Mouse (Mus musculus): ENCODE measurements around the gene Ubqln4. TPM values are rescaled to one million over a fixed set of nuclear protein-coding genes. Genes with fewer than 3 reads are reported as not detected.
"Not testable (repeated sequence)": the region's sequence is repeated elsewhere in the genome, so short reads cannot be mapped to it uniquely, and the experiment has no call there.

Gene Ubqln4
- polyA plus RNA-seq, 1 experiment from 2014 or later = 38.4 TPM

DNA sequence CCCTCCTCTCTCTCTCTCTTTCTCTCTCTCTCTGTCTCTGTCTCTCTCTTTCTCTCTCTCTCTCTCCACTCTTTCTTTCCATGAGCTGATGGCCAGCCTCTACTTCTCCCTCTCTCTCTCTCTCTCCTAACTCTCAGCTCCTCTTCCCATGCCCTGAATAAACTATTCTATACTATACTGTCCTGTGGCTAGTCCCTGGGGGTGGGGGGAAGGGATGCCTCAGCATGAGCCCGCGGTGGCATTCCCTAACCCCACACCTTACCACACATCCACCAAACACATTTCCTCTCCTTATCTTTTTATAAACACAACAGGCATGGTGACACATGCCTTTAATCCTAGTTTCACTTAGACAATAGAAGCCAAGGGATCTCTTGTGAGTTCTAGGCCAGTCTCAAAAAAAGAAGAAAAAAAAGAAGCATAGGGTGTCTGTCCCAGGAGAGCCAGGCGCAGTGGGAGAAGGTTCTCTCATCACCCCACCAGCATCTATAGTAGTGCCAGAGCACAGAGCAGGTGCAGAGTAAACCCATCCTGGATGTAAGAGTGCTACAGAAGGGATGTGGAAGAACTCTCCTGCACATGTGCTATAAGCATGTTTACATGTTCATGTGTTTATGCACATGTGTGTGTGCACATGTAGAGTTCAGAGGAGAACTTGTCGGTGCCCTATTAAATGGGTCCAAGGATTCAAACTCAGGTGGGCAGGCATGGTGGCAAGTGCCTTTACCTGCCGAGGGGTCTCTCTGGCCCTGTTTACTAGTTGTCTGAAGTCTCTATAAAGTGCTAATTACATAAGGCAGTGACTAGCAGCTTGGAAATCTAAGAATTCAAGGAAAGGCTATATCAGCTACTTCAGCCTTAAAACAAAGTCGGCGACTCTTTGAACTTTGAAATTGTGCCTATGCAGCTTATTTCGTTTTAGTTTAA lies 25.2 kb downstream of the Ubqln4 start:
- no peak overlapping the region for H3K27ac ChIP-seq (replicated peaks)
- 53% methylated on average over 8 of the region's 8 CpGs for WGBS
- H3K36me3 ChIP-seq = peaks cover 27% of the 10 kb centered on the region
- H3K9me3 ChIP-seq = no peaks in the 10 kb centered on the region
- peak overlapping the region; percentile 67 for H3K4me2 ChIP-seq
- peak; percentile 60 for ATAC-seq (ENCODE audit: low read depth)
- H3K9ac ChIP-seq = peak overlapping the region; percentile 90; the same call in 1 of the 2 replicates
- H3K4me1 ChIP-seq (replicated peaks) = peaks cover 17% of the 10 kb centered on the region
- peak overlapping the region; percentile 83 for H3K4me3 ChIP-seq
- H3K27me3 ChIP-seq = no peaks in the 10 kb centered on the region

DNA sequence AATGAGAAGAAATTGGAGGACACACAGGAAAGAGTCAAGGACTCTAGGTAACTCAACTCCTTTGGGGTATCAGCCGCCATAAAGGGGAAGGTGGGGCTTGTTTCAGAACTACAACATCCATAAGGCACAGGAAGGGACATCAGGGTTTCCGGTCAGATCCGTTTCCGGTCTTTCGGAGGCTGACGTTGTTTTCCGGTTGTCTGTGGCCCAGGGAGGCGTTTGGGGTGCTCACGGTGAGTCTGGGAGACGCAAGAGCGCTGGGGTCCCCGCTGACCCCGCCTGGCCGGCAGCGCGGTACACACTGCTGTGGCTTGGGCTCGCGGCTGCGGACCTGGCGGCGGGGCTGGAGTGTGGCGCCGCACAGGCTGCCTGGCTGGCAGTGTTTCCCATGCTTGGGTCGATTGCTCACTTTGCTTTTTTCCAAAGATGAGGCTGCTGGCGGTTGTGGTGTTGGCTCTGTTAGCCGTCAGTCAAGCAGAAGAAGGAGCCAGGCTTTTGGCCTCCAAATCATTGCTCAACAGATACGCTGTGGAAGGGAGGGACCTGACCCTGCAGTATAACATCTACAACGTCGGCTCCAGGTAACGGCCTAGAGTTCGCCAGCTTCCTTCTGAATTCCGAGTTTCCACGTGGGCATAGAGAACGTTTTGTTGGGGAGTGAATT lies 26.0 kb downstream of the Ubqln4 start:
- H3K9ac ChIP-seq = peak overlapping the region; percentile 90
- H3K4me1 ChIP-seq (replicated peaks) = peaks cover 17% of the 10 kb centered on the region
- H3K27ac ChIP-seq (replicated peaks) = no peak overlapping the region; the same call in 1 of the 2 replicates
- peak; percentile 91 for ATAC-seq (ENCODE audit: low read depth)
- no peaks in the 10 kb centered on the region for H3K27me3 ChIP-seq
- WGBS = under 1% methylated on average over 34 of the region's 34 CpGs
- H3K9me3 ChIP-seq = no peaks in the 10 kb centered on the region
- peaks cover 35% of the 10 kb centered on the region for H3K36me3 ChIP-seq
- peak overlapping the region; percentile 67 for H3K4me2 ChIP-seq
- peak overlapping the region; percentile 83 for H3K4me3 ChIP-seq

GRCm38 (mm10) chr3:88585769-88586168 lies 32.2 kb downstream of the Ubqln4 start:
- 95% methylated on average over 6 of the region's 6 CpGs for WGBS
- no peak for ATAC-seq (ENCODE audit: low read depth)
- peaks cover 4% of the 10 kb centered on the region for H3K4me1 ChIP-seq (replicated peaks)
- peaks cover 72% of the 10 kb centered on the region for H3K36me3 ChIP-seq
- no peak overlapping the region for H3K4me2 ChIP-seq
- no peak overlapping the region for H3K4me3 ChIP-seq
- no peak overlapping the region for H3K9ac ChIP-seq
- no peaks in the 10 kb centered on the region for H3K9me3 ChIP-seq
- H3K27ac ChIP-seq (replicated peaks) = no peak overlapping the region
- no peaks in the 10 kb centered on the region for H3K27me3 ChIP-seq

GRCm38 (mm10) chr3:88586640-88587039 lies 33.1 kb downstream of the Ubqln4 start:
- Histone ChIP-seq H3K4me3 (no peak overlapping the region), H3K4me1 (replicated peaks) (no peaks in the 10 kb centered on the region), H3K9ac (no peak overlapping the region), H3K4me2 (no peak overlapping the region), H3K27ac (replicated peaks) (no peak overlapping the region), H3K36me3 (peaks cover 66% of the 10 kb centered on the region), H3K9me3 (no peaks in the 10 kb centered on the region), H3K27me3 (no peaks in the 10 kb centered on the region)
- 94% methylated on average over 5 of the region's 5 CpGs for WGBS
- ATAC-seq (ENCODE audit: low read depth) = no peak

DNA sequence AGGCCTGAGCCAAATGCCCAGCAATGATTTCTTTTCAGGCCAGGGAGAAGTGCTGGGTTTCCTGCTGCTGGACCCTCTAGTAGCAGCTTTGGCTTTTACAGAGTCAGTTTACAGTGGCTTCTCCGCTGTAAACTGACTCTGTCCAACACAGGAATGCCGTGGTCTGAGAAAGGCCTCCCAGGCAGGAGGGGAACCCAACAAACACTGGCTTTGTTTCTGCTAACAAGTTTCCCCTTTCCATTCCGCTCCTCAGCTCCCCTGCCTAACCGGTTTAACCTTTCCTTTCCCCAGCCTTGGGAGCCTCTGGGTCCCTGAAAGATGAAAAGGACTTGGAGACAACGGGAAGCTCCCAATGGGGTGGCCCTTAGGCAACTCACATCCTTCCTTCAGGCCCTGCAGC lies 36.7 kb downstream of the Ubqln4 start:
- H3K27me3 ChIP-seq = no peaks in the 10 kb centered on the region
- ATAC-seq (ENCODE audit: low read depth) = no peak
- peak overlapping the region; percentile 26; the same call in 1 of the 2 replicates for H3K9ac ChIP-seq
- peak overlapping the region; percentile 28; the same call in 1 of the 2 replicates for H3K27ac ChIP-seq (replicated peaks)
- no peak overlapping the region for H3K4me3 ChIP-seq
- peaks cover 36% of the 10 kb centered on the region for H3K36me3 ChIP-seq
- H3K9me3 ChIP-seq = no peaks in the 10 kb centered on the region
- H3K4me2 ChIP-seq = no peak overlapping the region
- peaks cover 7% of the 10 kb centered on the region for H3K4me1 ChIP-seq (replicated peaks)
- WGBS = 27% methylated on average over 5 of the region's 5 CpGs

GRCm38 (mm10) chr3:88591044-88591443 lies 37.5 kb downstream of the Ubqln4 start:
- 70% methylated on average over 3 of the region's 3 CpGs for WGBS
- H3K4me1 ChIP-seq (replicated peaks) = peaks cover 7% of the 10 kb centered on the region
- ATAC-seq (ENCODE audit: low read depth) = no peak
- H3K27ac ChIP-seq (replicated peaks) = no peak overlapping the region
- no peak overlapping the region for H3K4me2 ChIP-seq
- H3K9me3 ChIP-seq = no peaks in the 10 kb centered on the region
- peaks cover 29% of the 10 kb centered on the region for H3K36me3 ChIP-seq
- H3K27me3 ChIP-seq = no peaks in the 10 kb centered on the region
- H3K4me3 ChIP-seq = no peak overlapping the region
- no peak overlapping the region for H3K9ac ChIP-seq

- peaks cover 18% of the 10 kb centered on the region for H3K36me3 ChIP-seq
- H3K9me3 ChIP-seq = no peaks in the 10 kb centered on the region
- ATAC-seq (ENCODE audit: low read depth) = peak; percentile 61
- peak overlapping the region; percentile 31; the same call in 1 of the 2 replicates for H3K9ac ChIP-seq
- no peak overlapping the region for H3K27ac ChIP-seq (replicated peaks)
- H3K4me3 ChIP-seq = no peak overlapping the region
- 33% methylated on average over 9 of the region's 9 CpGs for WGBS
- peaks cover 7% of the 10 kb centered on the region for H3K4me1 ChIP-seq (replicated peaks)
- 0 out of 2 replicates have a peak overlapping the region, but pooled peaks have one; percentile 3 for H3K4me2 ChIP-seq
- H3K27me3 ChIP-seq = no peaks in the 10 kb centered on the region
These were observed 38.6 kb downstream of the Ubqln4 start for GRCm38 (mm10) chr3:88591950-88592731.

- no peak for ATAC-seq (ENCODE audit: low read depth)
- H3K4me2 ChIP-seq = no peak overlapping the region
- H3K9ac ChIP-seq = no peak overlapping the region
- H3K27me3 ChIP-seq = no peaks in the 10 kb centered on the region
- H3K4me1 ChIP-seq (replicated peaks) = peaks cover 7% of the 10 kb centered on the region
- peaks cover 9% of the 10 kb centered on the region for H3K36me3 ChIP-seq
- no peak overlapping the region for H3K27ac ChIP-seq (replicated peaks)
- H3K4me3 ChIP-seq = no peak overlapping the region
- no peaks in the 10 kb centered on the region for H3K9me3 ChIP-seq
- 73% methylated on average over 10 of the region's 10 CpGs for WGBS
These were observed 39.5 kb downstream of the Ubqln4 start for GRCm38 (mm10) chr3:88592942-88593576.

DNA sequence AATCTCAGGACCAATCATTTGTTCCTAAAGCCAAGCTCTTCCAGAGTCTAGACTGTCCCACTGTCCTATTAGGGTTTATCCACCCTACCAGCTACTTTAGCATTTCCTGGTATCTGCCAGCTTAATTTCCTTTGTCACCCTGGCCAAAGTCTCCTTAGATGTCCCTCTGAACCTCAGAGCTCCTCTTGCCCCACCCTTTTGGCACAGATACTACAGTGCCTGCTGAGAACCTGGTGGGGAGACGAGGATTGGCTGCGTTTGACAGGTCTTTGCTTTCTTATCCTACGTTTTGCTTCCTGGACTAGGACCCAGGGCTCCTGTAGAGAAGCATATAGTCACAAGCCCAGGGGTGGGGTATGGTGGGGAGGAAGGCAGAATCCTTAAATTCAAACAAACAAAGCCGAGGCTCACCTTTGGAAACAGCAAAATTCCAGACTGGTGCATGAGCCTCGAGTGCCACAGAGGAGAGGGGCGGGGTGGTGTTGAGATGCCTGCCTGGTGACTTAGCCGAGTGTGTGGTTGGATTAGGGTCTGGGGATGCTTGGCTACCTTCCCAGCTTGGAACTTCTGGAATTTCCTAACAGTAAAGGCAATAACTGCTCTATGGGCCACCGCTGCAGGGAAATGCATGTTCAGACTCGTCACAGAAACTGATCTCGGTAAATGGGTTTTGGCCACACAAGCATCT lies 40.5 kb downstream of the Ubqln4 start:
- no peaks in the 10 kb centered on the region for H3K27me3 ChIP-seq
- no peaks in the 10 kb centered on the region for H3K9me3 ChIP-seq
- H3K4me3 ChIP-seq = no peak overlapping the region
- H3K4me2 ChIP-seq = no peak overlapping the region
- H3K36me3 ChIP-seq = no peaks in the 10 kb centered on the region
- H3K4me1 ChIP-seq (replicated peaks) = peaks cover 7% of the 10 kb centered on the region
- H3K27ac ChIP-seq (replicated peaks) = no peak overlapping the region
- 70% methylated on average over 10 of the region's 10 CpGs for WGBS
- H3K9ac ChIP-seq = no peak overlapping the region
- no peak for ATAC-seq (ENCODE audit: low read depth)

- H3K36me3 ChIP-seq; H3K4me3 ChIP-seq; ATAC-seq (ENCODE audit: low read depth); H3K27me3 ChIP-seq; H3K4me1 ChIP-seq (replicated peaks); H3K27ac ChIP-seq (replicated peaks); H3K9ac ChIP-seq; H3K4me2 ChIP-seq; H3K9me3 ChIP-seq: not testable (repeated sequence)
- 80% methylated on average over 4 of the region's 4 CpGs for WGBS
These were observed 43.0 kb downstream of the Ubqln4 start for GRCm38 (mm10) chr3:88596547-88596946.

- Histone ChIP-seq H3K4me2 (no peak overlapping the region), H3K27ac (replicated peaks) (no peak overlapping the region), H3K4me1 (replicated peaks) (peaks cover 6% of the 10 kb centered on the region; the same call in 1 of the 2 replicates), H3K4me3 (no peak overlapping the region), H3K27me3 (no peaks in the 10 kb centered on the region), H3K9me3 (no peaks in the 10 kb centered on the region), H3K9ac (no peak overlapping the region), H3K36me3 (no peaks in the 10 kb centered on the region)
- no peak for ATAC-seq (ENCODE audit: low read depth)
- 64% methylated on average over 4 of the region's 4 CpGs for WGBS
These were observed 48.9 kb downstream of the Ubqln4 start for GRCm38 (mm10) chr3:88602466-88602865.

Measured in neural tube, embryonic 13.5 days (tissue).